Mouse (Mus musculus): ENCODE data around the gene Mroh7.

DNA sequence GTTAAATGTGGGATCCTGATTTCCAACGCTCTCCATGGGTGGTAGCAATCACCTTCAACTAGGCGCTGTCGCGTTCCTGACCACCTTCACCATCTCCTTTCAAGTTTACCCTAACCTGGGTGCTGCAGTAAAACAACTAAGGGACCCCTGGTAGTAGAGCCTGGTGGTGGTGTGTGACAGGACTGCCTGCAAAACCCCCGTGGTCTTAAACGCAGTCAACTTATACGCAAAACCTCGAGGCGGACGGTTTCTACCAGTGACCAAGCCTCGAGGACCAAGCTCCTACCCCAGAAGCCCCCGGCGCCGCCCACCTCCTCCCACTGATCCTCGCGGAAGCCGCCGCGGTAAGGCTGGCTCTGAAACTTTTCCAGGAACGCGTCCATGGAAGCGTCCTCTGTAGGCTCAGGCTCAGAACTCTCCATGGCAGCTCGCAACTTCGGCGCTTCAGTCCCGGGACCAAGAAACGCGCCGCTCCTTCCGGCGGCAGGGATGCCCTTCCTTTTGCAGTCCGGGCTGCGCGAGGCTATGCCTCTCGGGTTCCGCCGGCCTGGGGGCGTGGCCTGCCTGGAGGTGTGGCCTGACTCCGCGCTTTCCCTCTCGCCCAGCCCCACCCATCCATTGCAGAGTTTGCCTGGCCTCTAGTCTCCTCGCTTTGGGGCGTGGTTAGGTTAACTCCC is 52.1 kb downstream of the Mroh7 start, which contains the start of gene Ttc4:
- TF ChIP-seq CTCF (conservative IDR thresholded peaks at IDR 0.05; ENCODE audit: low read length) (no peak), NANOG (IDR thresholded peaks at IDR 0.05; ENCODE audit: borderline replicate concordance, low read length) (no peak), POU5F1 (IDR thresholded peaks at IDR 0.05; ENCODE audit: borderline replicate concordance, low read length) (no peak)
